Mouse (Mus musculus) limb, embryonic 14.5 days (tissue): ENCODE data around the gene Srgap1. TPM values are rescaled to one million over a fixed set of nuclear protein-coding genes. Genes with fewer than 3 reads are reported as not detected.

Experiments used
- ATAC-seq: fragments of 200-750 bp; cut with Nextera tagmentation; 2 replicates; pipeline ENCODE4 v1.8.0; 2017; ENCODE audit warnings: low read depth, moderate number of reproducible peaks, moderate TSS enrichment; ENCODE audit not compliant: low FRiP score
- DNase-seq: peaks from one replicate; pipeline ENCODE4 v3.0.0-alpha.2; 2015; ENCODE audit warnings: low spot score
- H3K27ac ChIP-seq: fragments of 300-500 bp; sonication (generic); replicated peaks from 2 replicates; pipeline ENCODE4 v1.5.1; 2014; ENCODE audit warnings: low read depth, mild to moderate bottlenecking, low read length, moderate library complexity, mixed read lengths
- H3K27me3 ChIP-seq: fragments of 300-500 bp; sonication (generic); 2 replicates; pipeline ENCODE4 v1.6.1; 2014; ENCODE audit warnings: low read length, mixed read lengths; ENCODE audit not compliant: control insufficient read depth, insufficient read depth
- H3K36me3 ChIP-seq: fragments of 300-500 bp; sonication (generic); 2 replicates; pipeline ENCODE4 v1.6.1; 2014; ENCODE audit warnings: mild to moderate bottlenecking, low read length, moderate library complexity, mixed read lengths; ENCODE audit not compliant: control insufficient read depth, insufficient read depth
- H3K4me1 ChIP-seq: fragments of 300-500 bp; sonication (generic); 2 replicates; pipeline ENCODE4 v1.6.1; 2014; ENCODE audit warnings: antibody characterized with exemption, low read length, mixed read lengths; ENCODE audit not compliant: control insufficient read depth, insufficient read depth
- H3K4me2 ChIP-seq: fragments of 300-500 bp; sonication (generic); replicated peaks from 2 replicates; pipeline ENCODE4 v1.6.1; 2014; ENCODE audit warnings: low read depth, mild to moderate bottlenecking, low read length, moderate library complexity; ENCODE audit not compliant: severe bottlenecking
- H3K4me3 ChIP-seq: fragments of 300-500 bp; sonication (generic); replicated peaks from 2 replicates; pipeline ENCODE4 v1.5.1; 2014; ENCODE audit warnings: low read length
- H3K9ac ChIP-seq: fragments of 300-500 bp; sonication (generic); 2 replicates; pipeline ENCODE4 v1.6.1; 2014; ENCODE audit warnings: mild to moderate bottlenecking, low read depth, low read length, moderate library complexity; ENCODE audit not compliant: severe bottlenecking
- H3K9me3 ChIP-seq: fragments of 300-500 bp; sonication (generic); 2 replicates; pipeline ENCODE4 v1.6.1; 2016; ENCODE audit warnings: low read length; ENCODE audit not compliant: control insufficient read depth
- POLR2A ChIP-seq: fragments of 200-500 bp; IDR thresholded peaks from 2 replicates; pipeline ENCODE4 v1.8.0; 2012; ENCODE audit warnings: inconsistent platforms, mild to moderate bottlenecking, moderate library complexity, borderline replicate concordance; ENCODE audit not compliant: insufficient read depth, insufficient read length; ENCODE audit errors: extremely low read depth
- WGBS: fragments of 180-500 bp; shearing (Covaris S2); extraction: QIAGEN DNeasy Blood & Tissue Kit; methylation state at CpG from one replicate; pipeline ENCODE4 v1.1.7; 2014; 5-methylcytosine and 5-hydroxymethylcytosine counted together
- polyA plus RNA-seq, 2 experiments: library from polyadenylated mRNA; depleted of rRNA in 1 of 2; stranded (reverse) in 1 of 2; unstranded in 1 of 2; fragments of >200 nt; fragmentation: Nextera tagmentation in 1 of 2; extraction: Ambion mirVana in 1 of 2; gene quantifications; 2 replicates each; pipeline versions ENCODE4 v1.2.1 to v1.2.3; 2012 to 2014

The Srgap1 gene
- polyA plus RNA-seq, 2 experiments: 9.6 to 18.2 TPM

GRCm38 (mm10) chr10:122055826-122056225 lies 8.7 kb upstream of the Srgap1 start:
- WGBS: 90% methylated on average over 6 of the region's 6 CpGs
- Histone ChIP-seq H3K4me2 (no peak overlapping the region), H3K4me1 (no peaks in the 10 kb centered on the region), H3K36me3 (no peaks in the 10 kb centered on the region), H3K27me3 (no peaks in the 10 kb centered on the region), H3K27ac (no peak overlapping the region), H3K9ac (no peak overlapping the region), H3K9me3 (no peaks in the 10 kb centered on the region), H3K4me3 (no peak overlapping the region)
- DNase-seq (no peak), ATAC-seq (no peak)
- TF ChIP-seq POLR2A: no peak

GRCm38 (mm10) chr10:122054535-122054934 lies 7.4 kb upstream of the Srgap1 start:
- Histone ChIP-seq H3K9me3 (no peaks in the 10 kb centered on the region), H3K4me3 (no peak overlapping the region), H3K4me2 (no peak overlapping the region), H3K4me1 (no peaks in the 10 kb centered on the region), H3K36me3 (no peaks in the 10 kb centered on the region), H3K27me3 (no peaks in the 10 kb centered on the region), H3K27ac (no peak overlapping the region), H3K9ac (no peak overlapping the region)
- ATAC-seq (0 out of 2 replicates have a peak, but pooled peaks have one; percentile 50), DNase-seq (peak; percentile 27)
- no peak for TF ChIP-seq POLR2A
- 11% methylated on average over 8 of the region's 8 CpGs for WGBS

GRCm38 (mm10) chr10:122051831-122052230 lies 4.7 kb upstream of the Srgap1 start:
- Histone ChIP-seq H3K4me3 (no peak overlapping the region), H3K4me1 (no peaks in the 10 kb centered on the region; the same call in 1 of the 2 replicates), H3K9me3 (no peaks in the 10 kb centered on the region), H3K27ac (no peak overlapping the region), H3K9ac (no peak overlapping the region), H3K36me3 (no peaks in the 10 kb centered on the region), H3K27me3 (no peaks in the 10 kb centered on the region), H3K4me2 (no peak overlapping the region)
- 0 out of 2 replicates have a peak, but pooled peaks have one; percentile 11 for TF ChIP-seq POLR2A
- peak; percentile 72 for DNase-seq
- 36% methylated on average over 6 of the region's 6 CpGs for WGBS
- no peak for ATAC-seq

GRCm38 (mm10) chr10:122047727-122048365 lies 731 bp upstream of the Srgap1 start:
- H3K9me3 ChIP-seq: no peaks in the 10 kb centered on the region
- H3K36me3 ChIP-seq: no peaks in the 10 kb centered on the region
- peak; percentile 77 for ATAC-seq
- H3K4me2 ChIP-seq: peak overlapping the region; percentile 81
- H3K27ac ChIP-seq: peak overlapping the region; percentile 79; the same call in 1 of the 2 replicates
- peak overlapping the region; percentile 92 for H3K9ac ChIP-seq
- H3K27me3 ChIP-seq: no peaks in the 10 kb centered on the region
- peaks cover 4% of the 10 kb centered on the region for H3K4me1 ChIP-seq
- peak; percentile 68 for DNase-seq
- H3K4me3 ChIP-seq: peak overlapping the region; percentile 82
- WGBS: 14% methylated on average over 34 of the region's 44 CpGs
- TF ChIP-seq POLR2A: no peak

GRCm38 (mm10) chr10:122046511-122046903 lies 608 bp downstream of the Srgap1 start:
- peaks cover 4% of the 10 kb centered on the region for H3K4me1 ChIP-seq
- peak overlapping the region; percentile 92 for H3K9ac ChIP-seq
- peak; percentile 35 for DNase-seq
- peak overlapping the region; percentile 79; the same call in 1 of the 2 replicates for H3K27ac ChIP-seq
- WGBS: under 1% methylated on average over 13 of the region's 13 CpGs
- no peak for ATAC-seq
- H3K9me3 ChIP-seq: no peaks in the 10 kb centered on the region
- H3K36me3 ChIP-seq: no peaks in the 10 kb centered on the region
- H3K4me2 ChIP-seq: peak overlapping the region; percentile 81
- TF ChIP-seq POLR2A: no peak
- H3K27me3 ChIP-seq: no peaks in the 10 kb centered on the region
- H3K4me3 ChIP-seq: peak overlapping the region; percentile 82
